Mouse (Mus musculus): ENCODE measurements around the gene Glrx.
A peak's percentile ranks its signal among the peaks of the same experiment; 100 is the strongest.

- TF ChIP-seq POLR2A (IDR thresholded peaks at IDR 0.05; ENCODE audit: control insufficient read depth in 1 of 2, insufficient read depth in 1 of 2, low read depth in 1 of 2, low read length in 2 of 2, poor library complexity in 1 of 2): no peak
- no peak for TF ChIP-seq BHLHE40 (IDR thresholded peaks at IDR 0.05; ENCODE audit: borderline replicate concordance, low read depth, low read length)
- 0 out of 4 replicates have a peak, but pooled peaks of 1 of the 2 experiments have one; percentile 16 for TF ChIP-seq EP300 (IDR thresholded peaks at IDR 0.05; ENCODE audit: low read depth in 1 of 2, low read length in 2 of 2)
- TF ChIP-seq MAFK (IDR thresholded peaks at IDR 0.05; ENCODE audit: borderline replicate concordance, low read depth, low read length): no peak
- TF ChIP-seq CTCF (IDR thresholded peaks at IDR 0.05 in 2 of 3, conservative IDR thresholded peaks at IDR 0.05 in 1 of 3; ENCODE audit: control insufficient read depth in 1 of 3, insufficient read depth in 1 of 3, low read depth in 2 of 3, low read length in 3 of 3, poor library complexity in 1 of 3, severe bottlenecking in 1 of 3): no peak
- TF ChIP-seq ZC3H11A (IDR thresholded peaks at IDR 0.05; ENCODE audit: low read depth, low read length): no peak
Measured at GRCm38 (mm10) chr13:75833499-75833898, 6.2 kb upstream of the Glrx start.

All from MEL (cell line).